Mouse (Mus musculus) liver, embryonic 14.5 days (tissue): ENCODE results near the gene Sh3glb1.

Source experiments
- CTCF ChIP-seq: IDR thresholded peaks from 2 replicates; pipeline ENCODE4 v1.5.1; 2016; ENCODE audit warnings: antibody characterized with exemption, low read depth, control low read depth
- EP300 ChIP-seq: IDR thresholded peaks from 2 replicates; pipeline ENCODE4 v1.6.1; 2016; ENCODE audit warnings: antibody characterized with exemption, low read depth

GRCm38 (mm10) chr3:144639387-144639786 is 80.7 kb downstream of the Sh3glb1 start:
- TF ChIP-seq EP300 (no peak), CTCF (no peak)
